Mouse (Mus musculus): Measurements from ENCODE around the gene Aldh3a2.
"Not testable (repeated sequence)": the region's sequence is repeated elsewhere in the genome, so short reads cannot be mapped to it uniquely, and the experiment has no call there.

The Aldh3a2 gene

DNA sequence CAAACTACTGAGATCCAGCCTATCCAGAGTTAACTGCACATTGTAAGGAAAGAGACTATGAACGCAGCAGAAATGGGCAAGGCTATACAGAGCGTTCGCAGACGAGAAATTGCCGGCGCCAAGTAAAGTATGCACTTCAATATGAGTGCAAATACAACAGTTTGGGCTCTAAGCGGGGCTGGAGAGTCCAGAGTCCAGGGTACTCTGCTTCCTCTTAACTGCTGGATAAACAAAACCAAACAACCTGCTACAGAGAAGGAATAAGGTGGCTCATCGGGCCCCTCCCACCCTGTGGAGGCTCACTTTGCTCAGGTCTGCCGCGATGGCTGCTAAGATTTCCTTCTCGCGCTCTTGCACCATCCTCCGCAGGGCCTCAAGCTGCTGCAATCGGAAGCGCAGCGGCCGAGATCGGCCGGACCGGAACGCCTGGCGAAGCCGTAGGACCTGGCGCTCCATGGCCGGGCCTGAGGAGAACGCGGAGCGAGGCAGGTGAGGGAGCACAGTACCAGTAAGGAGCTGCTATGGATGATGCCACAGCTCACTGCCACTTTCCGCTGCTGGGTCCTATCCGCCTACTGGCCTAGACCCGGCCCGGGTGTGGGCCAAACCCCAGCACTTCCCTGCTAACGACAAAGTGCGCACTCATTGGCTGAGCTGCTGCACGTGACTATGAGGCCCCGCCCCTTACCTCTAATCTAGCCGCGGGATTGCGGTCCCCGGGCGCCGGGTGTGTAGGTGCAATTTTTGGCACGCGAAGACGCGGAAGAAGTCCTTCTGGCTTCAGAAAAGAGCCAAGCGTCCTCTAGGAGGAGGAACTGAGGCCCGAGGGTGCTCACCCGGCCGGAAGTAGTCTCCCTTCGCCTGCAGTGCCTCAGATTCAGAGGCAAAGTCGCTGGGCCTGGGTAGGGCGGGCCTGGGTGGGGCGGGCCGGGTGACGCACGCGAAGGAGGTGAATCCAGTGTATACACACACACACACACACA lies at the start of gene Aldh3a2:
Gene Aldh3a2, minus strand, starts transcription at position 914 of the 983 bp plus-strand sequence.
- DNase-seq (ENCODE audit: low spot score), result peak; percentile 93

DNA sequence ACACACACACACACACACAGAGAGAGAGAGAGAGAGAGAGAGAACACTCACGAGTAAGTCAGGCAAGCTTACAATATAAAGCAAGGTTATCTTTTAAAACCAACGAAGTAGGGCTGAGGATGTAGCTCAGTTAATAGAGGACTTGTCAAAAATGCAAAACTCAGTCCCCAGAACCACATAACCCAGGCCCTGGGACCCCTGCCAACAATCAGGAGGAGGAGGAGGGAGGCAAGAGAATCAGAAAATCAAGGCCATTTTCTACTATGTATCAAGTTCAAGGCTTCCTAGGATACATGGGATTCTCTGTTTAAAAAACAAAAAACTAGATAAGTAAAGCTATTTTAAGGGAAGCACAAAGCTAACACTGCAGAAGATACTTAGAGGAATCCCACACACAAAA lies 49.6 kb upstream of the Aldh3a2 start:
- no peak for DNase-seq (ENCODE audit: low spot score)

DNA sequence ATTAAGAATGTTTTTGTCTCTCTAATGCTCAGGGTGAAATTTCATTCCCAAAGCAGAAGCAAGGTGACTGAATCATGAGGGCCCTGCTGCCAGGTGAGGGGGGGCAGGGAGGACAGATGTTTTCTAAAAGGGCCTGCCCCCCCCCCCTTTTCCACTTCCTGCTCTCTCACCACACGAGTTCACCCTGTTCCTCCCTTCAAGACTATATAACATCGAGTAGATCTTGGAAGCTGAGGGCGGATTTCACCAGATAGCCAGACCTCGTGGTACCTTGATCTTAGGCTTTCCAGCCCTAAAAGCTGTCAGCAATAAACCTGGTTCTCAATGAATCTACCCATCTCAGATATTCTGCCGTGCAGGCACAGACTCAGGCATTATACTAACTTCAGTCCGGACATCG lies 43.1 kb upstream of the Aldh3a2 start:
- DNase-seq (ENCODE audit: low spot score), result no peak

DNA sequence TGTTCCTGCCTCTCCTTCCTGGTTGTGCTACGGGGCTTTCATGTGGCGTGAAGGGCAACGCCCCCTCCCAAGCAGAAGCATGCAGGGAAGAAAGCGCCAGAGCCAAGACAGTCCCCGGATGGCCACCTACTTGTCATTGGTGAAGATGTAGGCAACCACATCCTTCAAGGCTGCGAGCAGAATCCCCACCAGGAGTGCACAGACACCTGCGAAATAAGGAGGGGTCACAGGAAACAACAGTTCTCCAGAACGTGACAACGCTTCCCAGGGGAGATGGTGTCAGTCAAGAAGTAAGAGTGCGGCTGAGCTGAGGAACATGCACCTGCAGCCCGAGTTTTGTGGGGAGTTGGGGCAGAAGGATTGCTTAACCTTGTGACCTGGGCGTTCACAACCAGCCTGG lies 42.6 kb upstream of the Aldh3a2 start:
- no peak for DNase-seq (ENCODE audit: low spot score)

DNA sequence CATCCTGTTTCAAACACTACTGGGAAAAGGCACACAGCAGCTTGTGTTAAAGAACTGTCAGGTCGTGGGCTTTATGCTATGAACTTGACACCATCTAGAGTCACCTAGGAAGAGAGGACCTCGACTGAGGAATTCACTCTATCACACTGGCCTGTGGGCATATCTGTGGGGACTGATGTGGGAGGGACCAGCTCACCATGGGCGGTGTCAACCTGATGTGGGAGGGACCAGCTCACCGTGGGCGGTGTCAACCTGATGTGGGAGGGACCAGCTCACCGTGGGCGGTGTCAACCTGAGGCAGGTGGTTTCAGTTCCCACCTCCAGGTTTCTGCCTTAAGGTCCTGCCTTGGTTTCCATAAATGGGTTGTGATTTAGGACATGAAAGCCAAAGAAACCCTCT lies 40.5 kb upstream of the Aldh3a2 start:
- DNase-seq (ENCODE audit: low spot score), result no peak

DNA sequence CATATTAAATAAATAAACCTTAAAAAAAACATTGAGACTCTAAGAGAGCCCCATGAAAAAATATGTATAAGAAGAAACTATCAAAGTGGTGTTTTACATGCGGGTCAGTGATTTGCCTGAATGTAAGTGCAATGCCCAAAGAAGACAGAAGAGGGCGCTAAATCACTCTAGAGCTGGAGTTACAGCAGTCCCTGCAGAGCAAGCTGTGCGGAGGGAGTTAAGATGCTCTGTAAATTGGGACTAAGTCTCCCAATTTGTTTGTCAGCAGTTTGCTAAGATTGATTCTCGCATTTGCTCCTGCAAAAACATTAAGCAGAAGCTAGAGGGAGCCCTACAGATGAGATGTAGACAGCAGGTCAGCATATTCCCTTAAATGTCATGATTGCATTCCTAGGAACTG lies 38.1 kb upstream of the Aldh3a2 start:
- peak; percentile 34 for DNase-seq (ENCODE audit: low spot score)

DNA sequence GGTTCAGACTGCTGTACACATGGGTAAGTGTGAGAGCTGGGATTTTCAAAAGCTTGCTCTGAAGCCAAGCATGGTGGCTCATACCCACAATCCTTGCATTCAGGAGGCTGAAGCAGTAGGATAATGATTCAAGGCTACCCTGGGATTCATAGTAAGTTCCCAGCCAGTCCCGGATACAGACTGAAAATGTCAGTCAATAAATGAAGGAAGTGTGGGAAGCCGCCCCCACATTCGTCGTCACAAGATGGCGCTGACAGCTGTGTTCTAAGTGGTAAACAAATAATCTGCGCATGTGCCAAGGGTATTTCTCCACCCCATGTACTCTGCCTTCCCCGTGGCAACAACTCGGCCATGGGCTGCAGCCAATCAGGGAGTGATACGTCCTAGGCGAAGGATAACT lies 37.3 kb upstream of the Aldh3a2 start:
- DNase-seq (ENCODE audit: low spot score), result not testable (repeated sequence)

DNA sequence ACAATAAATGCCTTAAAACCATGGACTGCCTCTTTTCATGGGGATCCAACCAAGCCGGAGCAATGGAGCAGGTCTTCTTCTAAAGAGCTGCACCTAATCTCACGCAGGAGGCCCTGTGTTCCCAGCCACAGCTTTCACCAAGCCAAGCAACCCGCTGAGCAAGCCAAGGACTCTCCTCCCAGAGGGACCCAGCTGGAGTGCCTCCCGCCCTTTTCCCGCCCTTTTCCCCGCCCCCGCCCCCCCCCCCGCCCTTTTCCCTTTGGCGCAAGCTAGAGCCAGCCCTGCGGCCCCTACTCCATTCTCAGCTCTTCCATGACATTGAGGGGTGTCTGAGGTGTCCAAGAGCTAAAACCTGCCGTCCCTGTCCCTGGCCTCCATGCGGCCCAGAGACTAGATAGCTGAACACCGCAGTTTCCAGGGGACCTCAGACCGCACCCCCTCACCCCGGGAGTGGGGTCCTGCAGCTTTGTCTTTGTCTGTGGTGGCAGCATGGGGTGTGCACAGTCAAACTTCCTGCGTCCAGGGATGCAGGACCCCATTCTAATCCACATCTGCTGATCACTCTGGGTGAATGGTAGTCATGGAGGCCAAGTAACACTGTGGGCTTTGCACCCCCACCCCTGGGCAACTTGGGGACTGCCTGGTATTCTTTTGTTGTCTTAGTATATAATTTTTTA lies 33.6 kb upstream of the Aldh3a2 start:
- no peak for DNase-seq (ENCODE audit: low spot score)

DNA sequence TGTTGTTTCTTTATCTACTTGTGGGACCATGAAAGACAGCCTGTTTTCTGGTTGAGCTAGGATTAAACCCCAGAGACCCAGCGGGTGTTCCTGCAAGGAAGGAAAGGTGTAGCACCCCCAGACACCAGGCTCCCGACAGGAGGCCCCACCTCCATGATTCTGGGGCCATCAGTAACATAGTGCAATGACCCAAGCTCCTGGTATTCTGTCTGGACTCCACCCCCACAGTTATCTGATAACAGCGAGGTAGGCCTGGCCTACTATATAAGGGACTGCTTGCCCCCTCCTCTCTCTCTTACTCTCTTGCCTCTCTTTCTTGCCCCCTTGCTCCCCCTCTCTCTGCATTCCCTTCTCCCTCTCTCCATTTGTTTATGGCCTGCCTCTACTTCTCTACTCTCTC lies 32.9 kb upstream of the Aldh3a2 start:
- no peak for DNase-seq (ENCODE audit: low spot score)

DNA sequence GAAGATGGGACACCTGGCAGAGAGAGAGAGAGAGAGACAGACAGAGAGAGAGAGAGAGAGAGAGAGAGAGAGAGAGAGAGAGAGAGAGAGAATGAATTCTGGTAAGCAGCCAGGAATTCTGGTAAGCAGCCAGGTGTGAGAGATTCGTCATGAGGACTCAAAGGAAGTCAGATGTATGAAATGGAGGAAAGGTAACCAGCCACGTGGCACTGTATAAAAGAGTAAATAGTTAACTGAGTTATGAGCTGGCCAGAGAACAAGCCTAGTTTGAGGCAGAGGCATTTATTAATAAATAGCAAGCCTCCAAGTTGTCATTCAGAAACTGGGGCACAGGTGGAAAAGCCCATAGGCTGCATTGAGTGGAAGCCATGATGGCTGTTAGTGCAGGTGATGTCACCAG lies 30.6 kb upstream of the Aldh3a2 start:
- DNase-seq (ENCODE audit: low spot score), result no peak

DNA sequence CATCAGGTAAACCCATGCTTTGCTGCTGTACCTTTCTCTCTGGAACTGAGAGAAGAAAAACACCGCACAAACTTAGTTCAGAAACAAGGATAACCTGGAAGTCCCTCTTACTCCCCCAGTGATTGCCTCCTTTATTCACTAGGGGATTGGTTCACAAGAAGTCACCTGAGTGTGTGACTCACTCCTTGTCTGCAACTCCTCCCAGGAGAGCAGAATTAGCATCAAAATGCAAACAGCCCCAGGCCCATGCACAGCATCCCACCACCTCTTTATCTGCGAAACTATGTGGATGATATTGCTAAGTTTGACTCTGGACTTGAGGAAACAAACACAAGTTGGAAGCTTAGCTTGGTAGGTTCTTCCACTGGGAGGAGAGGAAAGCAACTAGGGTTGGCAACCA lies 30.1 kb upstream of the Aldh3a2 start:
- no peak for DNase-seq (ENCODE audit: low spot score)

DNA sequence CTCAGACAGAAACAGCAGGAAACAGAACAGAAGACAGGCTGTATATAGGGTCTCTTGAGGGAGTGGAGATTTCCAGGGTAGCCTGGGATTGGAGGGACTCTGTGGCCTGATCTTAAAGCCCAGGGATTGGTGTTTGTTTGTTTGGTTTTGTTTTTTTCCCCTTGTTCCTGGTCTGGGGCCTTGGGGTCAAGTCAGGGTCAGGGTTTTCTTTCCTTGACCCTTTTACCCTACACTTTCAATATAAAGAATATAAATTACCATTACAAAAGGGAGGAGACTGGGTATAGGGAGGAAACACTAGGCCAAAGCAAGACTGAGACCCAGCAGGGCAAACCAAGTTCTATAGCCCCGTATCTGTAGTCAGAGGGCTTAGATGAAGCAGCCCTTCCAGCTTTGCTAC lies 29.3 kb upstream of the Aldh3a2 start:
- DNase-seq (ENCODE audit: low spot score), result no peak

DNA sequence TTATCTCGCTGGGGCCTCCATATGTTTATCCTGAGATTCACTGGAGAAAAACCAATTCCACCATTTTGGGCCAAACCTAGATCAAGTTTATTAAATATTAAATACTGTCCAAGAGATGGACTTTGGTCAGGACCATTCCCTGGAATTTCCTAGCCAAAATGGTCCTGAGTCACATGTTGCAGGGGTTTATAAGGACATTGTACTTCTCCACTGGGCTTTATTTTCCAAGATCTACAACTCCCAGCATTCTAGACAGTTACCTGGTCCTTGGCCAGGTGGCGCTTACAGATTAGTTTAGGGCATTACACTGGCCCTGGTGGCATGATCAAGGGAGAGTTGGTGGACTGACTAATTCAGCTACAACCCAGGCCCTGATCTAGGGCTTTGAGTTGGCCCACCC lies 28.3 kb upstream of the Aldh3a2 start:
- no peak for DNase-seq (ENCODE audit: low spot score)

DNA sequence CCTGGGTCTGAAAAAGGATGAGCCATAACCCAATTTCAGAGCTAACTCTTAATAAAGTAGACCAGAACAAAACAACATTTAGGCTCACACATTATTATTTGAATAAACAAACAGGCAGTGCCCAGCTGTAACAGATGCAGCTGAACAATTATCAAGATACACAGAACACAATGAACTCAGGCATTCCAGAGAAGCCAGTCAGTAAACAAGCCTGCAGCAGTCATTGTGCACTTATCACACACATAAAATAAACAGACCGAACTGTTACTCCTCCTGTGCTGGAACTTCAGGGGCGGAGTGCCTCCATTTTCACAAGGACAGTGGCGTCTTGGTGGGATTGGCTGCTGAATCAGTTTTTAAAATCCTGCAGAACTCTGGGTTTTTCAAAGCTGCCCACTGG lies 27.2 kb upstream of the Aldh3a2 start:
- DNase-seq (ENCODE audit: low spot score), result no peak

DNA sequence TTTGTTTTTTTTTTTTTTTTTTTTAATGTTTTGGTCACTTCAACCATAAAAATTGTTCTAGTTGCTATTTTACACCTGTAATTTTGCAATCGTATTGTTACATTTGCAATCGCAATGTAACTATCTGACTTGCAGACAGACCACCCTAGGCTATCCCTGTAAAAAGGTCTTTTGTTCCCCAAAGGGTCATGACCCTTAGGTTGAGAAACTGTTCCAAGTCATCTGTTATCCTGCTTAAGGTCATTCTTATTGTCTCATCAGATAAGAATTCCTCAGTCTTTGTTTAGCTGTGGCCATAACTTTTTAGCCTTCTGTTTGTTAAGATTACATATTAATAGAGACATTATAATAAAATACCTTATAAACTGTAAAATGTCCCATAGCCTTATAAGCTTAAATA lies 26.0 kb upstream of the Aldh3a2 start:
- DNase-seq (ENCODE audit: low spot score), result no peak

DNA sequence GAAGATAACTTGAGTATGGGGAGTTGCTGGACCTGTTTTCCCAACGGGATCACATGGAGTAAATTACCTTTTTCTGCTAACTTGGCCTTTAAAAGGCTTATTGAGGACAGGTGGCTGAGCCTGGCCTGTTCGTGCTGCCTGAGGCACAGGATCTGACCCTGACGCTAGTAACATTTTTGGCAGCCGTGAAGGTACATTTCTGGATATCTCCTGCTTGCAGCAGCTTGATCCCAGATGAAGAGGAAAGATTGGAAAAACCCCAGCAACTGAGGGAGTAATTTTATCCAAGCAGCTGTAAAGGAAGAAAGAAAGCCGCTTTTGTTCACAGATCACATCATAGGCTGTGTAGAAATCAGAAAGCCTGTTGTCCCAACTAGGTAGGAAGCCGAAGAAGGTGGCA lies 17.1 kb upstream of the Aldh3a2 start:
- no peak for DNase-seq (ENCODE audit: low spot score)

DNA sequence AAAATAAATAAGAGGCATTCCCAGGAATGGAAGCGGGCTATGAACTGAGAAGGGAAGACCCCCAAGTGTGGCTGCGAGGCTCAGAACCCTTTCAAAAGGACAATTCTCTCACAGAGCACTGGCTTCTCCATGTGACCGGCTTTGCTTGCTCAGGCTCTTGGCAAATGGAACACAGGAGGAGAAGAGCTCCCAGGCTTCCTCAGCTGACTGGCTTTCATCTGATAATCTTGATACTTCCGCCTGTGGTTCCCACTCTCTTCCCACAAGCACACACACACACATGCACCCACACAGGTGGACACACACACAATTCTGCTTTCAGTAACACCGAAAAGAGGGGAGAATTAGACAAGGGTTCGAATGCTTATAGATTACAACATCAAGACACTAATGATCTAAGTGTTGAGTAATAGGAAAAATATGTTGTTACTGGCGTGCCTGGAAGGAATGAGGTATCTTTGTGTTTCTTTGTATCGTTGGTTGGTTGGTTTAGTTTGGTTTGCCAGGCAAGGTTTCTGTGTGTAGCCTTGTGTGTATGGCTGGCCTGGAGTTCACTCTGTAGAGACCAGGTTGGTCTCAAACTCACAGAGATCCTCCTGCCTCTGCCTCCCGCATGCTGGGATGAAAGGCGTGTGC lies 16.3 kb upstream of the Aldh3a2 start:
- DNase-seq (ENCODE audit: low spot score), result no peak

DNA sequence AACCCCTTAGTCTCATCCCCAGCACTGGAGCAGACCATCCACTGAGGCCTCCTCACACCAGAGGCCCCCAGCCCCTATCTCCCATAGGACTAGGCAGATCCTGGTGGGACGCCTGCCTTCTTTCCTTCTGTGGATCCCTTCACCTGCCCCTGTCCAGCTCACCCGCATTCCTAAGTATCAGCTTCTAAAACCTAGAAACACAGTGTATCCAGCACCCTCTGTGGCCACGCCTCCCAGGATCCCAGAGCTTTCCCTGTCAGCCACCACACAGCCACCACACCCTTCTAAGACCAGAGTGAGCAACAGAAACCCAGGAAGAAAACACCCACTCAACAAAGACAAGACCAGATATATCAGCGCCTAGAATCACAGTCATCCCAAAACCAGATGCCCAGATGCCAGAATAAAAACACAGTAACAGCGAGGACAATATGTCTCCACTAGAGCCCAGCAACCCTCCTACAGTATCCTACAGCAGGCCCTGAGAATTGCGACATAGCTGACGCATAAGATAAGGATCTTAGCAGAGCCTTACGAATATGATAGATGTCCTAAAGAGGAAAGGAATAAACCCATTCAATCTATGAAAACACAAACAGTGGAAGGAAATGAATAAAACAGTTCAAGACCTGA lies 11.3 kb upstream of the Aldh3a2 start:
- no peak for DNase-seq (ENCODE audit: low spot score)

DNA sequence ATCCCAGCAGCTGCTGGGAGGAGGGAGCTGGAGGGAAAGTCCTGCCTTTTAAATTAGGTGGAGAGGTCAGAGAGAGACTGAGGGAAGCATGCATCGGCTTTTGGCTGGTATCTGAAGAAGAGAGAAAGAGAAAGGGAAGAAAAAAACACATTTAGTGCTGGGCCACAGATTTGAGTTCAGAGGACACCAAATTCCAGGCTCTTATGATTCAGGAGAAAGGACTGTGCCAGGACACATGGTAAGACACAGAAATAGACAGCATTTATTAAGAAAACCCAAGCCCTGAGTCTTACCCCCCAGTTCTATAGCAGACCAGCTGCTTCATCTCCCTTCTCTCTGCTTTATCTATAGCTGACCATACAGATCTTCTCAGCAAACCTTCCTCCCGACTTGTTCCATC lies 10.7 kb upstream of the Aldh3a2 start:
- no peak for DNase-seq (ENCODE audit: low spot score)

DNA sequence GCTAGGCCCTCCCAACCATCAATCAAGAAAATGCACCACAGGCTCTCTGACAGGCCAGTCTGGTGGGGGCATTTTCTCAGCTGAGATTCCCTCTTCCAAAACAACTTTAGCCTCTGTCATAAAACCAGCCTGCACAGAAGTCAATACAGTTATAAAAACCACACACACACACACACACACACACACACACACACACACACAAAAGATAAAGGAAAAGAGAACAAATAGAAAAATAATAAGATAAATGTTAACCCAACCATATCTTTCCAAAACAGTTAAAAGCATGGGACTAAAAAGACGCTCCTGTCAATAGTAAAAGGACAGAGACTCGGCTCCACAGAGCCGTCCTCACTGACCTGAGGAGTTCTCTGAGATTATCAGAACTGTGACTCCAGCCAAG lies 9.2 kb upstream of the Aldh3a2 start:
- DNase-seq (ENCODE audit: low spot score), result no peak

DNA sequence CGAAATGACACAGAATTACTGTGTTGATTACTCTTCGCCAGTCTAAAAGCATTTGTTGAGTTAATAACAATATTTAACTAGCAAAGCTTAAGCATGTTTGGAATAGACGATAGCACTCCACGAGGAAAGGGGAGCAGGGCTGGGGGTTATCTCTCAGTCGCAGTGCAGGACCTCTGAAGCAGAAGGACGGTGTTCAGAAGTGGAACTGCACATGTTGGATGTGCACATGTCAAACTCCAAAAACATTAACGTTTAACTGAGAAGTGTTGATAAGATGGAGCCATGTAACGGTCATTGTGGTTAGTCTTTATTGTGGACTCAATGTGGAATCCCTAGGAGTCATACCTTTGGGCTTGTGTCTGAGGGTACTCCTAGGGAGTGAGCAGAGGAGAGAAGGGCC lies 7.8 kb upstream of the Aldh3a2 start:
- no peak for DNase-seq (ENCODE audit: low spot score)

DNA sequence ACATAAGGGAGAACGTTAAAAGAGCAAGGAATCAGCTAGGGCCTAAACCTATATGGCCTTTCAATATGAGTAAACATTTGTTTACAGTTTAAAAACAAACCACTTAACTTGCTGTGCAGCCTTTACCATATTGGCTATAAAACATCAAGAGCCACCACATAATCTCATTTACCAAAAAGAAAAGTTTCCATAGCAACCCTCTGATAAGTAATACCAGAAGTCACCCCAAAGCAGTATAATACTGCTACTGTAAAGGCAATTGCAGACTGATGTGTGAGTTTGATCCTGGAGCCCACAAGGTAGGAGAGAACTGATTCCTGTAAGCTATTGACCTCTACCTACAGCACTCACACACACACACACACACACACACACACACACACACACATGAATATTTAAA lies 7.2 kb upstream of the Aldh3a2 start:
- no peak for DNase-seq (ENCODE audit: low spot score)

DNA sequence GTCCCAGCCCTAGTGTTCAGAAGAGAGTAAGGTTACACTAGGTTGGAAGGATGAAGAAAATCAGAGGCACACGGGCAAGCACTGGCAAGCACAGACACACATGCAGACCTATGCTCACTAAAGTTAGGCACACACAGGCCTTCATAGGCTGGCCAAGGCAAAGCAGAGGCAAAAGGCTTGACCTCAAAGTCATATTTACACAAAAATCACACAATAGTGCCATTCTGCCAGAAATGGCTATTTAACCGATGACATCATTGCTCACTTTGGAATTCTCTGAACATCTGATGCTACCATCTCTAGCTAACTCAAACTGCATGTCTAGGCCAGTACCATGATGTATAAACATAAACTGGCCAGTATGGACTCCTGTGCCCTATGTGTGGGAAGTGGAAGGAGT lies 6.7 kb upstream of the Aldh3a2 start:
- no peak for DNase-seq (ENCODE audit: low spot score)

All from spleen, adult 12 weeks (tissue).